Mouse (Mus musculus) heart, adult 2 months (tissue): ENCODE results near the gene 4932429P05Rik. TPM values are rescaled to one million over a fixed set of nuclear protein-coding genes. Genes with fewer than 3 reads are reported as not detected.

Experiments used
- DNase-seq, 2 experiments: peaks; one replicate each; pipeline ENCODE4 v3.0.0; 2021
- H3K27ac ChIP-seq: fragments of 200-600 bp; 2 replicates; pipeline ENCODE4 v1.8.1; 2022
- H3K27me3 ChIP-seq: fragments of 200-500 bp; 2 replicates; pipeline ENCODE4 v1.6.1; 2012; ENCODE audit warnings: mild to moderate bottlenecking, low read length, inconsistent platforms, mixed read lengths; ENCODE audit not compliant: control insufficient read depth, insufficient read depth
- H3K36me3 ChIP-seq: fragments of 200-500 bp; 2 replicates; pipeline ENCODE4 v1.6.1; 2012; ENCODE audit warnings: low read length, inconsistent platforms; ENCODE audit not compliant: control insufficient read depth, insufficient read depth
- H3K4me1 ChIP-seq: fragments of 200-500 bp; 2 replicates; pipeline ENCODE4 v1.6.1; 2011; ENCODE audit warnings: low read length; ENCODE audit not compliant: control insufficient read depth, insufficient read depth
- H3K4me3 ChIP-seq: fragments of 200-600 bp; 2 replicates; pipeline ENCODE4 v1.8.1; 2022
- H3K79me2 ChIP-seq: fragments of 200-500 bp; replicated peaks from 2 replicates; pipeline ENCODE4 v1.6.1; 2012; ENCODE audit warnings: mild to moderate bottlenecking, inconsistent platforms, low read length, moderate library complexity, mixed read lengths; ENCODE audit not compliant: control insufficient read depth, insufficient read depth
- H3K9ac ChIP-seq: fragments of 200-500 bp; 2 replicates; pipeline ENCODE4 v1.6.1; 2012; ENCODE audit warnings: low read depth, mild to moderate bottlenecking, control low read depth, inconsistent platforms, low read length, mixed read lengths
- CTCF ChIP-seq: fragments of 200-600 bp; IDR thresholded peaks from 2 replicates; pipeline ENCODE4 v1.8.1; 2022; ENCODE audit warnings: antibody characterized with exemption, mild to moderate bottlenecking, moderate library complexity
- EP300 ChIP-seq: fragments of 200-500 bp; IDR thresholded peaks from 2 replicates; pipeline ENCODE4 v1.6.1; 2011; ENCODE audit warnings: low read depth, low read length, control low read depth; ENCODE audit not compliant: insufficient read depth
- POLR2A ChIP-seq: fragments of 200-500 bp; IDR thresholded peaks from 2 replicates; pipeline ENCODE4 v1.6.1; 2011; ENCODE audit warnings: mild to moderate bottlenecking, low read depth, low read length, control low read depth; ENCODE audit not compliant: insufficient read depth
- intact Hi-C: fragments of 180-260 bp; cut with DNase I; formaldehyde crosslinking; loops from one replicate; pipeline ENCODE4 v1.15.1; 2025
- long read RNA-seq: library from polyadenylated mRNA; stranded (forward); transcript quantifications from one replicate; pipeline ENCODE4 v2.0.0, GENCODE M21; 2021
- polyA plus RNA-seq: library from polyadenylated mRNA; depleted of rRNA; stranded (reverse); fragments of >200 nt; gene quantifications from 2 replicates; pipeline ENCODE4 v1.2.3, GENCODE M21; 2012; rRNA removed
- total RNA-seq, 2 experiments: library from RNA; stranded (reverse); gene quantifications; 2 replicates each; pipeline ENCODE4 v1.2.3; 2021

The 4932429P05Rik gene
- total RNA-seq (not detected), polyA plus RNA-seq (not detected in 2 replicates)
- long read RNA-seq, result 0 reads

DNA sequence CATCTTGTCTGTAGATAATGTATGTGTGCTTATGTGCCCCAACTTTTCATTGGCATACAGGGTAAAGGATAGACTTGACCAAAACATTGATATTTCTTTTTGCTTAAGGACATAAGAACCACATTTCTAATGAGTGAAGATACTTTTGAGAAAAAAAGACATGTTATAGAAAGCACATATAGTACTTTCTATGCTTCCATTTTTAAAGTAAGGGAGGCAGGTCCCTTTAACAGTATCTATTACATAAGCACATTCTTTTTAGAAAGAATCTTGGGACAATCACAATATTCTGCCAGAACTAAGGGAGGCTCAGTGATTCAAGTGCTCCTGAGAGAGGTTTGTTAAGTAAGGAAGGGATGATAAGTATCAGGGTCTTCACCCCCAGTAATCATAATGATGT, at the start of gene 4932429P05Rik:
Gene 4932429P05Rik (plus strand): TSS at position 301 of the 400 bp plus-strand sequence.
- TF ChIP-seq EP300 (no peak), POLR2A (no peak), CTCF (no peak)
- no peak within 1 kb of the TSS for H3K4me3 ChIP-seq
- intact Hi-C loops, result no loop called here

More for the DNA sequence above, at the start of gene 4932429P05Rik:
- Histone ChIP-seq H3K27ac (no peak within 1 kb of the TSS), H3K4me1 (no peaks in the 10 kb centered on the region), H3K36me3 (no peaks in the 10 kb centered on the region), H3K79me2 (no peaks in the 10 kb centered on the region), H3K9ac (no peak within 1 kb of the TSS), H3K27me3 (no peaks in the 10 kb centered on the region)
- no peak for DNase-seq

Other genes with a start within 250 kb of the 4932429P05Rik start
- not detected for gene 4930415L06Rik, start 180.6 kb downstream of the 4932429P05Rik start, total RNA-seq
- gene 4930415L06Rik, start 180.6 kb downstream of the 4932429P05Rik start, polyA plus RNA-seq, result not detected in 2 replicates